Mouse (Mus musculus) myocyte (in vitro differentiated cells): ENCODE data around the gene Ccdc38.

Experiments used
- CEBPB ChIP-seq: IDR thresholded peaks from 2 replicates; pipeline ENCODE4 v1.6.1; 2011; ENCODE audit warnings: mild to moderate bottlenecking, moderate library complexity; ENCODE audit not compliant: poor library complexity, insufficient read depth, severe bottlenecking
- E2F4 ChIP-seq: IDR thresholded peaks from one replicate; pipeline ENCODE4 v1.6.1; 2011; ENCODE audit warnings: mild to moderate bottlenecking, control low read depth, moderate library complexity; ENCODE audit not compliant: insufficient read depth
- MAX ChIP-seq: IDR thresholded peaks from one replicate; pipeline ENCODE4 v1.6.1; 2011; ENCODE audit warnings: low read depth, mild to moderate bottlenecking, control low read depth
- POLR2A ChIP-seq: IDR thresholded peaks from one replicate; pipeline ENCODE4 v1.6.1; 2011; ENCODE audit warnings: low read depth, mild to moderate bottlenecking, control low read depth, moderate library complexity; ENCODE audit not compliant: insufficient read length
- POLR2AphosphoS2 ChIP-seq: IDR thresholded peaks from one replicate; pipeline ENCODE4 v1.6.1; 2011; ENCODE audit warnings: low read depth, control low read depth; ENCODE audit not compliant: insufficient read length
- REST ChIP-seq: IDR thresholded peaks from one replicate; pipeline ENCODE4 v1.6.1; 2011; ENCODE audit warnings: mild to moderate bottlenecking, control low read depth, moderate library complexity; ENCODE audit not compliant: insufficient read depth, insufficient read length
- TCF12 ChIP-seq: IDR thresholded peaks from one replicate; pipeline ENCODE4 v1.6.1; 2011; ENCODE audit warnings: mild to moderate bottlenecking, control low read depth; ENCODE audit not compliant: poor library complexity, insufficient read depth, severe bottlenecking
- USF1 ChIP-seq: IDR thresholded peaks from one replicate; pipeline ENCODE4 v1.6.1; 2011; ENCODE audit warnings: low read depth, mild to moderate bottlenecking, control low read depth, moderate library complexity

- no peak for TF ChIP-seq POLR2A
- no peak for TF ChIP-seq CEBPB
- no peak for TF ChIP-seq E2F4
- no peak for TF ChIP-seq MAX
- no peak for TF ChIP-seq USF1
- TF ChIP-seq REST: no peak
- TF ChIP-seq POLR2AphosphoS2: no peak
- TF ChIP-seq TCF12: no peak
Observed at GRCm38 (mm10) chr10:93603256-93603655, 62.8 kb downstream of the Ccdc38 start.
